Mouse (Mus musculus): ENCODE results near the gene Fgfr2.
"Not testable (repeated sequence)": the region's sequence is repeated elsewhere in the genome, so short reads cannot be mapped to it uniquely, and the experiment has no call there.

The Fgfr2 gene

DNA sequence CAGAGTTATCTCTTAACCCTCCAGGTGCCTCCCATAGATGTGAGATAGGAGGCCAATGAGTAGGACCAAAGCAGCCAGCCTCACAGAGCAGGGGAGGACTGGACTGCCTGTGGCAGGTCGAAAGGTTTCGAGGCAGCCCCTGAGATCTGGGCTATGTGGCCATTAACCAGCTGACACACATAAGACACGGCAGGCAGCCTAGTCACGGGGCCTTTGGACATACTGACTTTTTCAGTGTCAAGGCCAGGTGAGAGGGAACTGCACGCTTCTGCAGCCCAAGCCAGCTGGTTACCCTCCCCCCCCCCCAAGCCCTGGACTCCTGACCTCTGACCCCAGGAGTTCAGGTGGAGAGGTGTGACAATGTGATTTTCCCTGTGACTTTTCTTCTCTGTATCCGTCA, 458.3 kb downstream of the Fgfr2 start:
- no peak for DNase-seq (ENCODE audit: low spot score in 2 of 2)

DNA sequence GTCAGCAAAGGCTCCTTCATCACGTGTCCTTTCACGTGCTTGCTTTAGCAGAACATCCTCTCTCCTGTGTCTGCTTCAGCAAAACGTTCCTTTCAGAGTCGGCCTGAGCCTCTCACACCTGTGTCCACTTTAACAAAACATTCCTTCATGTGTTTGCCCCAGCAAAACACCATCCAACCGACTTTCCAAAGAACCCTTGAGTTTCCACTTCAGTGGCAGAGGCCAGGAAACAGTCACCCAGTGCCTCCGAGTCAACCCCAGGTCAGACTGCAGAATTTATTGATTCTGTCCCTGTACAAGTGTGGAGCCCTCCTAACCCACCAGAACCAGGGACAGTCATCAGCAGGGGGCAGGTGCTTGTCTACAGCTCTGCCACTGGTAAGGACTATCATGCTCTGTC, 460.3 kb downstream of the Fgfr2 start:
- not testable (repeated sequence) for DNase-seq (ENCODE audit: low spot score in 2 of 2)

DNA sequence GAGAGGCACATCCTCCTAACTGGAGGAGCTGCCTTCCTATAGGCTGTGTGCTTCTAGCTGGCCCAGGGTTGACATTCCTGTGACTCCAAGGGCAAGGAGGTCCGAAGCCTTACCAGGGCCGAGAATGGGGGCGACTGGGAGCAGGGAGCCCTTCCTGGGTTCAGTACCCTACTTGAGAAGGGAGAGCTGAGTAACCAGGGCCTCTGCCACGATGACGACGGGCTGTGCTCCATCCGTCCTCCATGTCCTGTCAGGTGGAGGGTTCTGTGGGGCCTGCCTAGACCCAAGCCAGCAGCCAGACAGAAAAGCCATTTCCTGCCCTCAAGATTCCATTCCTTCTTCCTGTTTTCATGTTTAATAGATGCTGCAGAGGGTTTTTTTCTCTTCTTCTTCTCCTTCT, 463.5 kb downstream of the Fgfr2 start:
- DNase-seq (ENCODE audit: low spot score in 2 of 2) = no peak

DNA sequence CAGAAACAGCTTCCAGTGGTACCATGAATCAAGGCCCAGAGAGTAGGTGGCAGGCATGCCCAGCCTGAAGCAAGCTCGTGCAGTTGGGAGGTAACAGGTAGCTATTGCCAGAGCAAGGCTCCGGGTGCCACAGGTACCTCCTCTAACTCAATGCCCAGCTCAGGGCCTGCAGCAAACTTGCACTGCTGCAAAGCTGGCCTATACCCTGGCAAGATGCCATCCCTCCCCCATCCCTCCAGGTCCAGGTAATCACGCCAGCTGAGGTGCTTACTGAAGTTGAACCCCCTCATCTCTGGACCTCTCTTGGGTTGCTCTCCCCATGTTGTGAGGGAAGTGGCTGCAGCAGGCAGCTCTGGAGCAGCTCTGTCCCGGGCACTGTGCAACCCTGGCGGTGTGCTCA, 464.5 kb downstream of the Fgfr2 start:
- DNase-seq (ENCODE audit: low spot score in 2 of 2) = peak in 1 of 2 experiments; percentile 32

DNA sequence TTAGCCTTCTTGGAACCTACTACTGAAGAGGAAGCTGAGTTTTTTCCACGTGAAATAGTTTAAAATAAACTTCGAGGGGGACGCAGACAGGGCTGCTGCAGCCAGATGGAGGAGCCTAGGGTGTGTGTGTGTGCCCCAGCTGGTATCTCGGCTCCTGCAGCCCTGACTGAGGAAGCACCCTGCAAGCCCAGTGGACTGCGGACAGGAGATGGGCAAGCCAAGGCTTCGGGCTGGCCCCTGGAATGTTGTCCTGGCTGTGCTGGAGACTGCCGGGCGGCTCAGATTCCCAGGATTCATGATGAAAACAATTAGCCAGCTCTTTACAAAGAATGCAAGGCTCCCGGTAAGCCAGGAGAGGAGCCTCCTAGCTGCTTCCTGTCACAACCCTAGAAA, 465.1 kb downstream of the Fgfr2 start:
- DNase-seq (ENCODE audit: low spot score in 2 of 2) = no peak

DNA sequence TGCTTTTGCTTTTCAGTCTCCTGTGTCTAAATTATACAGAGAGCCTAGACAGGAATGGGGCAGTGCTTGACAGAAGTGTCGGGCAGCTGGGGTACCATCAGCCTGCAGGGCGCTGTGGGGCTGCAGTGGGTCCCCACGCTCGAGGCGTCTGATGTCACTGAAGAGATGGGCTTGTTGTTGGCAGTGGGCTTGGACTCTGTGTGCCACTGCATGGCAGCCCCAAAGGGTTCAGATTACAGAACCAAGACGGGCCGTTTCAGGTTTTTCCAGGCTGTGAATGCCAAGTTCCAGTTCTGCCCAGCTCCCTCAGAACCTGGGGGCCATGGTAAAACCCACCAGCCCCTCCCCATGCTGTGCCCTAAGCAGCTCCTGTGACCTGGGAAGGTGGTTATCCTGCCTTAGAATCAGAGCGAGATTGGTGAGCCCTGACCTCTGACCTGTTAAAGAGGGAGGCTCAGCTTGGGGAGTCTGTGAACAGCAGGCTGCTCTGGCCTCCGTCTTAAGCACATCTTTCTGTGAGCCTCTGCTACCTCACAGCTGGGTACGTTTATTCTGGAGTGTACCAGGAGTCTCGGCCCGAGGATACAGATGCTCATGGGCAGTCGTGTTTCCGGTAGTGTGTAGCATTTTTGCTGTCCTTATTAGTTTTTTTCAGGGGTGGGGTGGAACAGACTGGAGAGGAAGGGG, 465.6 kb downstream of the Fgfr2 start:
- DNase-seq (ENCODE audit: low spot score in 2 of 2) = no peak

DNA sequence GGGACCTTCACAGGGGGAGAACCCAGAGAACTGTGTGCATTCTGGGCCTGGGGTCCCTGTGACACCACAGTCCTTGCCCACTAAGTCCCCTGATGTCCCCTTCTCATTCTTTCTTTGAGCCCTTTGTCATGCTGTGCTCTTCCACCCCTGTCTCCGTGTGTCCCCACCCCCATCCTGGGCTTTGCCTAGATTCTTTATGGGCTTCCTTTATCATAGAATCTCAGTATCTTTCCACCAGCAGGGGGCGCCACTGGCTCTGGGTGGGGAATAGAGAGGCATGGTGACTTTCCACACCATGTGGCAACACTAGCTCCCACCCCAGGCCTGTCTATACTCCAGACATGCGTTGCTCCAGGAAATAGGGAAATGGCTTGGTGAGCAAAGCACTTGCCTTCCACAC, 466.6 kb downstream of the Fgfr2 start:
- DNase-seq (ENCODE audit: low spot score in 2 of 2) = peak; percentile 75 to 81

DNA sequence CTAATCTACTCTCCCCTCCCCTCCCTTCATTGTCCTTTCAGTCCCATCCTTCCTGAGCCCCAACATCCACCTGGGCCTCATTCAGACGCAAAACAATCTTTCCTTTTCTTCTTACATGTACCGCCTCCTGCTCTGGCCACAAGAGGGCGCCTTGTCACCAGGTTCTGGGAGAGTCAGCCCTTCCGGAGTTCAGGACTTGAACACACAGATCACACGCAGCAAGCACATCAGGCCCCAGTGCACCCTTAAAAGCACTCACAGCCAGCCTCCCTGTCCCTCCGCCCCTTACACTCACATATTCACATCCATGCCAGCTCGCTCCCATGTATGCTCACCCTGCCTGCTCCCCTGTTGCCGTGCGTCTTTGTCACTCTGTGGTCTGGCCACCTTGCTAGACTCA, 467.1 kb downstream of the Fgfr2 start:
- DNase-seq (ENCODE audit: low spot score in 2 of 2) = peak; percentile 63 to 87

DNA sequence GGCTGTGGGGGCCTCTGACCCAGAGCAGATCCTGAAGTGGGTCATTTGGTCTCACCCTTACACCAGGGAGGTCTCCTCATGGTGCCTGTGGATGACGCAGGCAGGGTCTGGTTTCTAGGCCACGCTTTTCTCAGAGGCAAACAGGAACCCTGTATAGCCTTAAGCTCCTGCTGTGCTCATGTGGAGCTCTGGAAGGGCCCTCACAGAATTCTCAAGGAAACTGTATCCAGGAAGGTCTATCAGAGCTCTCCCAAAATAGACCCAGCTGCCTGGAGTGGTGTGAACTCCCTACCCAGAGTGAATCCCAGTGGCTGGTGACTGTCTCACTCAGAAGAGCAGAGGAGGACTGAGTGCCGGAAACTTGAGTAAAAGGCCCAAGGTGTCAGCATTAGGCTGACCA, 468.7 kb downstream of the Fgfr2 start:
- no peak for DNase-seq (ENCODE audit: low spot score in 2 of 2)

DNA sequence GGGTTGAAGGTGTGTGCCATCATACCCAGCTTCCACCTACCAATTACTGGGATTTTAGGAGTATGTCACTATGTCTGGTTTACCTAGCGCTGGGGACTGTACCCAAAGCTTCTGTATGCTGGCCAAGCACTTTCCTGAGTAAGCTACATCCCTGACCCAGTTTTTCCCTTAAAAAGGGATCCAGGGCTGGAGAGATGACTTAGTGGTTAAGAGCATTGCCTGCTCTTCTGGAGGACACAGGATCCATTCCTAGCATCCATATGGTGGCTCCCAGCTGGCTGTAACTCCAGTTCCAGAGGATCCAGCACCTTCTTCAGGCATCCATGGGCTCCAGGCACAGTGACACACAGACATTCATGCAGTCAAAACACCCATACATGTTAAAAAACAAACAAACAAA, 476.6 kb downstream of the Fgfr2 start:
- no peak for DNase-seq (ENCODE audit: low spot score in 2 of 2)

DNA sequence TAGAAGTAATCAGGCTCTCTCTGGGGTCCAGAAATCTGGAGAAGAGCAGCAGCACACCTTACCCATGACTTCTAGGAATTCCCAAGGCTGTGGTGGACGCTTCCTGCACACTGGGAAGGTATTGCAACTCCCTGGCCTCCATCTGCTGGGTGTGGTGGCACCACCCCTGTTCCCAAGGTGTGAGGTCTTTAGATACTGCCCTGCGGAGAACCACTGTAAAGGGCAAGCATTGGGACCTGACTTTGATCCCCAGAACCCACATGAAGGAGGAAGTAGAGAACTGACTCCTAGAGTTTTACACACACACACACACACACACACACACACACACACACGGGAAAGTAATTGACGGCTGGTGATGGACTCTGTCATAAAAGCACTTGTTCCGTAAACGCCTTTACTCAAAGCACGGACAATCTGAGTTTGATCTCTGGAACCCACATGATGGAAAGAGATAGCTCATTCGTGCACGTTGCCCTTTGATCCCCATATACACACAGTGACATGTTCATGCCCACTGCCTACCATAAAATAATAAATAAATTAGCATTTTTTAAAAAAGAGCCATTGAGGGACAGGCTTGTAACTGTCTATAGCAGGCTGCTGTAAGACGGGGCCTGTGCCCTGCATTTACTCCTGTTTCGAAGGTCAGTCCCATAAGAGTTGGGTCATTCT, 478.4 kb downstream of the Fgfr2 start:
- DNase-seq (ENCODE audit: low spot score in 2 of 2) = no peak

DNA sequence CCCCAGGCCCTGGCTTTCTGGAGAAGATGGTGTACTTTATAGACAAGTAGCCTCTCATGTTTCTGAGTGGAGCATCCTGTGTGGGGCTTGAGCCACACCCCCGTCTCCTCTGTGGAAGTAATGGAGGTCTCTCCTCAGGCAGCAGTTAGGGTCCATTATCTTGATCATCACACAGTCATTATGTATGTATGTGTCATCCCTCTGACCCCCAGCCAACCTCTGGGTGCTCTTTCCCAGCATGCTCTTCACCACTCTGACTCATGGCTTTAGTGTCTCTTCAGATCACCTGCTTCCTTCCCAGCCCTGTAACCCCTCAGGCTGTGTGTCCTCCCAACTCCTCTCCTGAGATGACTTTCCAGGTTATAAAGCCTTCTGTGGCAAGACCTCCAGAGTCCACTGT, 481.5 kb downstream of the Fgfr2 start:
- DNase-seq (ENCODE audit: low spot score in 2 of 2) = no peak

DNA sequence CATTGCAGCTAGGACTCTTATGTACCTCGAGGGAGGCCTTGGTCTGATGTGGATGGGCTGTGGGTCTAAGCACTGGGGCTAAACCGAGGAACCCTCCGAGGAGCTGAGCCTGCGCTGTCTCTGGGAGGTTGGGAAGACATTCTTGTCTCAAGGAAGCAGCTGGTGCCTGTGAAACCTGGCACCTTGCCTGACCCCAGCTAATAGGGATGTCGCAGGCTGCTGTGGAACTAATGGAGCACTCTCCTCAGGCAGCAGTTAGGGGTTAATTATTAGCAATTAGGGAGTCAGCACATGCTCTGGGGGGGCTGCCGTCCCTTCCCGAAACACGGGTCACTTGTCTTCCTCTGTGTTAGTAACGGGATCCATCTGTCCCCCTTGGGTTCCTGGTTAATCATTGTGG, 482.2 kb downstream of the Fgfr2 start:
- DNase-seq (ENCODE audit: low spot score in 2 of 2) = no peak

DNA sequence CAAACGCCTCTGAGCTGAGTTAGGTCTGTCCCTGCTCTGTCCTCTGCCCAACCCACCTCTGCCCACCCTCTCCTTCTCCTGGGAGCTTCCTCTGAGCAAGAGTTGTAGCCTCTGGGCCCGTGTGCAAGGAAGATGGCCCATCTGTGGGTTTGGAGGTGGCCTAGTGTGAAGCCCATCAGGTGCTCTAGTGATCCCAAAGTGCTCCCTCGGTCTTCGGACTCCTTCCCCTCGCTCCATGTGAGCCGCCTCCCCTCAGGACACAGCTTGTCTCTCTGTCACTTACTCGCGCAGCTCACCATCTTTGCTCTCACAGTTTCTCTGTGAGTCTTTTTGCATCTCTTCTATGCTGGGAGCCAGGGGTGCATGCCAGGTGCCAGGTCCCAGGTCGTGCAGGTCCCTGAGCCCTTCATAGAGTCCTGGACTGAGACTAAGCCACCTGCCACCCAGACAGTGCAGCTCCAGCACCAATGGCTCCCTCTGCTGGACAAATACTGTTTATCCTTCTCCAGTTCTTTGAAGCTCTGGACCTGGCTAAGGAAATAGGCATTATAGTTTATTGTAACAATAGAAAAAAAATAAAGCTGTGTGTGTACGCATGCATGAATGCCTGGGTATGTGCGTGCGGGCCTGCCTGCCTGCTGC, 484.6 kb downstream of the Fgfr2 start:
- no peak for DNase-seq (ENCODE audit: low spot score in 2 of 2)

DNA sequence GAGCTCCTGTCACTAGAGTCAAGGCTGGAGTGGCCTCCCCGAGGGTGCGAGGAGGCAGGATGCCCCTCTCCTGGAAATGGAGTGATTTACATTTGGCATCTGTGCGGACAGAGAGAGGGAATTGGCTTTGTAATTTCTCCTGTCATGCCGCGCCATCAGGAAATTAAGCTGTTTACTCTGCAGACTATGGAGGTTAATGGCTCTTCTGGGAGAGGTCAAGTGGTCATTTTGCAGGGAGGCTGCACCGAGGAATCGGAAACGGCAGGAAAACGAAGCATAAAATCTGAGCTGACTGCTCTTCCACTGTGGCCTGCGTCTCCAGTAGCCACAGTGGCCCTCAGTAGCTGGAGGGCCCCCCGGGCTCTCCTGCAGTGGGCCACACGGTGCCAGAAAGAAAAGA, 485.9 kb downstream of the Fgfr2 start:
- DNase-seq (ENCODE audit: low spot score in 2 of 2) = no peak

DNA sequence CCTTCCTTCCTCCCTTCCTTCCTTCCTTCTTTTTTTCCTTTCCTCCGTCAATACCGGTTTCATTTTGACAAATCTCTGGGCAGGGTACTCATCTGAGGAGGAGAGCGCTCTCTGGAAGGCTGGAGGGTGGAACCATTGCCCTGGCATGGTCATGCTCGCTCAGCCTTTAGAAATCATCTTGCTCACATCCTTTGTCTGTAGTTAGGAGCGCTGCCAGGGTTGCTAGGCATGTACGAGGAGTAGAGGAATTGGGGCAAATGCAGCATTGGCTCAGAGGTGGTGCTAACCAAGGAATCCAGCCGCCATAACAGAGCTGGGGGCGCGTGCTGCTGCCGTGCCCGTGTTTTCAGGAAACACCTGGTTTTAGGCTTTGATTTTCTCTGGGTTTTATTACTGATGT, 491.8 kb downstream of the Fgfr2 start:
- peak; percentile 47 to 59 for DNase-seq (ENCODE audit: low spot score in 2 of 2)

DNA sequence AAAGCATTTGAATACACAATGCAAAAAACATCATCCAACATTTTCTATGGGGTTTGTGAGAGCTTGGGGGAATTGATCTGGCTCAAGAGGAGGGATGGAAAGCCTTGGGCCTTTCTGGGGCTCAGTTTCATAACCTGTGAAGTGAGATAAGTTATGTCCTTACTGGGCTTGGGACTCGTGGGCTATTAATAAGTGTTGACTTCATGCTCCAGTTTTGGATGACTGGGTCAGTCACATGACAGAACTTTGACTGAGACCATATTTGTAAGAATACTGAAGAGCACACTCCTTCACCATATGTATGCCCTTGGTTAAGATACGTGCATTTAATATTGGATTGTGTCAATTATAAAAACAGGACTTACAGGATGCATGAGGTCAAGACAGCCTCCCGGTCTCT, 495.7 kb downstream of the Fgfr2 start:
- no peak for DNase-seq (ENCODE audit: low spot score in 2 of 2)

DNA sequence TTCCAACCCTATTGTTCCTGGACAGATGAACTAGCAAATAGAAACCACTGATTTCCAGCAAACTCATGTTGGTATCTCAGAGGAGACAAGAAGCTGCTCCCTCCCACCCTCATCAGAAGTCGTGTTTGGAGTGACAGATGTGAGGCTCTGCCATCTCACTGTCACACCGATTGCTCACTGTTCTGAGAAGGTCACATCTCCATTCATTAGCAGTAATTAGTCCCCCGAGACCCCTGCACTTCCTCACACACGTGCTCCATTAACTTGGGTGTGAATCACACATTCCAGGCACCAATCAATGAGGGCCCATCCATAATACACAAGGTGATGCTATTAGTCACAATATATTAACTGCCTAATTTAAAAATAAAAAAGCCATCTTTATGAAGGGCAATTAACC, 497.0 kb downstream of the Fgfr2 start:
- no peak for DNase-seq (ENCODE audit: low spot score in 2 of 2)

DNA sequence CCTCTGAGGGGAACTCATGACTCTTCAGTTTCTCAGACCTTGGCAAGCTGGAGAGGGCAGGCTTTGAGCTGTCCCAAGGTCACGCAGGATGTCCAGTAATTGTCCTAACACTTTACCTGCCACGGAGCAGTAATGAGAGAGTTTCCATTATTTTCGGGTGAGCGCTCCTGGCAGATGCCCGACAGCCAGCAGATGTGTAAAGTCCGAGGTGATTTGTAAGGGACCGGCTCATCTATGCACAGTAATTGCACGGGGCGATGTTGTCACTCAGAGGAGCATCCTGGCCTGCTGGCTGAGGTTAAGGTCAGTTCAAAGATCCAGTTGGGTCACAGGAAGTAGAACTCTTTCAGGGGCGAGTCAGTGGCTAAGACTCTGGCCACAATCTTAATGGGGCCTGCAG, 499.0 kb downstream of the Fgfr2 start:
- no peak for DNase-seq (ENCODE audit: low spot score in 2 of 2)

DNA sequence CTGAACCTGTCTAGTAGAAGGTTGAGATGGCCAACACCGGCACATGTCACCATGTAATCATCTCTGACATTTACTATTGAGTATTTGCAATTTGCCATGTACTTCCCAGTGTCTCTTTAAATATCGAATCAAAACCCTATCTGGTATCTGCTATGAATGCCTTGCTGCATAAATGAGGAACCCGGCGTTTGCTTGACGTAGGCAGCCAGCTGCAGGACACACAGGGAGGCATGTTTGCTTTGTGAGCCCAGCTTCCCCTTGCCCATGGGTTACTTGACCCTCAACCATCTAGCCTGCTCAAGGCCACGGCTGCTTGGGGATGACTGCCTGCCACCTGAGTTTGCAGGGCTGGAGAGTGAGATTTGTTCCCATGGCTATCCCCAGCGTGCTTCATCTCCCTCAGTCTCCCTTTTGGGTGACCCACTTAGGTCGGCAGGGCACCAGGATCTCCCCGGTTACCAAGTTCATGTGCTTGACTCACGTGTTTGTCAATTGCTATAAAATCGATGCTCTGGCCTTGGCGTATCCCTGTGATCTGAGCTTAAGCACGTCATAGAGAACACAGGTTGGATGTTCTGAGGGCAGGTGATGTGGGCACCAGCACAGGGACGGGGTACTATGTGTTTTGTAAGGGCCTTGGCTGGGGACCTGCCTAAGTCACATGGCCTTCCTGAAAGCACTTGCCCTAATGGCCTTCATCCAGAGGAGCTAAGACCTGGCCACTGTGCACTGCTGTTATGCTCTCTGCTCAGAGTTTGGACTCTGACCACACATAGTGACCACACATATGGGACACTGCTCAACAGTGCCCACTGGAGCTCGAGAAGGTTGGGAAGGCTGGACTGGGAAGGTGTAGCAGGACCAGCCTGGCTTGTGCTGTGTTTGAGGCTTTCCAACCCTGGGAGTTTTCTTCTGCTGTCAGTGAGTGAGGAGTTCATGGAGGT, 502.9 kb downstream of the Fgfr2 start:
- DNase-seq (ENCODE audit: low spot score in 2 of 2) = no peak

DNA sequence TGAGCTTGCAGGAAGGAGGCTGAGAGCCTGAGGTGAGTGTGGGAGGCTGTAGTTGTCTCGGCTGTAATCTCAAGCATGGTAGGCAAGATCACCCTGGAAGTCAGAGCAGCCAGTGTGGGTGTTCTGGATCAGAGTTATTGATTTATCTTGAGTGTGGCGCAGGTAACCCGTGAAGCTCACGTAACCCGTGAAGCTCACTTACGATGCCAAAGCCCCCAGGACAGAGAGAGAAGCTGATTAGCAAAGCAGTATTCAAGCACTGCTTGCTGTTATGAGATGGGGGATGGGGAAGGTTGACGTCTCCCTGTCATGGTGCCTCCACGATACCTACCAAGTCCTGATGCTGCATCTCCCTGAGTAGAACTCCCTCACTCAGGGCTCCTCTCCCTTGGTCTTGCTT, 503.6 kb downstream of the Fgfr2 start:
- no peak for DNase-seq (ENCODE audit: low spot score in 2 of 2)

DNA sequence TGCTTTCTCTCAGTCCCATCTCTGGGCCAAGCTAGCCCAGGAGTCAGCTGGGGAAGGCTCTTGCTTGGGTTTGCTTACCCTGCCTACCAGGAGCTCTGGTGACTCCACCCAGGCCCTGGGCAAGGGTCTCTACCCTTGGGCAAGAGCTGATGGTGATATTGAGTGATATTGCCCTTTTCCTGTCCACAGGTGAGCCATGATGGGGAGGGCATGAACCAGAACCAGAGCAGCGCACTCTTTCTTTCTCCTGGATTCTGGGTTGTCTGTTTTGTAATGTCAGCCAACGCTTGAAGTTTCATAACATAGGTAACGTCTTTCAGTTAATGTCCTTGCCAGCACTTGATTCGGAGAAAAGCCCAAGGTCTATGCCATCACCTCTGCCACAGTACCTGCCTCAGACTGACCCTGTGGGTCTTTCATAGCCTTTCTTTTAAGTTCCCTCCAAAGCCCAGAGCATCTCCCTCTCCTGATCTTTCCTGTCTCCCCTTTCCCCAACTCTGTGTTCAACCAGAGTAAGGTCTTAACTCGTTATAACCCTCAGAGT, 506.1 kb downstream of the Fgfr2 start:
- DNase-seq (ENCODE audit: low spot score in 2 of 2) = no peak
